Mouse (Mus musculus) embryonic fibroblast, embryonic 13.5 days (primary cell): ENCODE measurements at regions not wholly inside any gene's neighbourhood (a gene's known extent, or its start where the extent isn't known, plus 50 kb on each side); places are given as distances from the start of the nearest gene placed in this dataset.

Experiments used
- H3K27ac ChIP-seq: 2 replicates; pipeline ENCODE4 v1.5.1; 2012; ENCODE audit warnings: low read length, control low read depth, inconsistent platforms; ENCODE audit not compliant: insufficient read depth
- H3K4me1 ChIP-seq: 2 replicates; pipeline ENCODE4 v1.6.1; 2011; ENCODE audit warnings: low read length; ENCODE audit not compliant: control insufficient read depth, insufficient read depth
- H3K4me3 ChIP-seq: 2 replicates; pipeline ENCODE4 v1.5.1; 2011; ENCODE audit warnings: mild to moderate bottlenecking, control low read depth, low read length; ENCODE audit not compliant: insufficient read depth
- CTCF ChIP-seq: IDR thresholded peaks from 2 replicates; pipeline ENCODE4 v1.5.1; 2011; ENCODE audit warnings: mild to moderate bottlenecking, control low read depth, low read length, moderate library complexity, borderline replicate concordance; ENCODE audit not compliant: insufficient read depth
- POLR2A ChIP-seq: IDR thresholded peaks from 2 replicates; pipeline ENCODE4 v1.6.1; 2011; ENCODE audit warnings: low read depth, mild to moderate bottlenecking, control low read depth, low read length, moderate library complexity

- TF ChIP-seq CTCF, result no peak
- TF ChIP-seq POLR2A, result no peak
- no peak overlapping the region for H3K27ac ChIP-seq
- H3K4me3 ChIP-seq, result no peak overlapping the region
- H3K4me1 ChIP-seq, result no peaks in the 10 kb centered on the region
These were observed 242.7 kb downstream of the Rngtt start for GRCm38 (mm10) chr4:33552856-33553255.

DNA sequence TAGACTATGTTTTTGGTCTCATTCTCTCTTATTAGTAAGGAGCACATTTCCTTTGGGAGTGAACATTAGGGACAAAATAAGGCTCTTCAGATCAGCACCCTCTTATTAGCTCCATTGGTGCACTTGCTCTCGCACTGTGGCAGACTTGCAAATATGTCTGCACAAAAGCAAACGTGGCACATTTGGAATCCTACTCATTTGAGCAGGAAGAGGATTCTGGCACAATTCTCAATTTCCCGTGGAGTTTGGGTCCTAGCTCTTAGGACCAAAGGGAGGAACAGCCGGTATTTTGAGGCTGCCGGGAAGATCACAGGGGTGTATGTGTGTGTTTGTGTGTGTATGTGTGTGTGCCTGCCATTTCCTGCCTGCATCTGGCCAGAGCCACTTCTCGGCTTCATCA lies 244.5 kb downstream of the Rngtt start:
- Histone ChIP-seq H3K27ac (no peak overlapping the region), H3K4me1 (no peaks in the 10 kb centered on the region), H3K4me3 (no peak overlapping the region)
- TF ChIP-seq CTCF, result no peak
- TF ChIP-seq POLR2A, result no peak

GRCm38 (mm10) chr4:33555231-33555933 lies 245.3 kb downstream of the Rngtt start:
- no peak overlapping the region for H3K27ac ChIP-seq
- TF ChIP-seq POLR2A, result no peak
- no peak for TF ChIP-seq CTCF
- no peaks in the 10 kb centered on the region for H3K4me1 ChIP-seq
- no peak overlapping the region for H3K4me3 ChIP-seq

GRCm38 (mm10) chr4:33555966-33556365 lies 245.9 kb downstream of the Rngtt start:
- Histone ChIP-seq H3K27ac (no peak overlapping the region), H3K4me1 (no peaks in the 10 kb centered on the region), H3K4me3 (no peak overlapping the region)
- TF ChIP-seq POLR2A (no peak), CTCF (no peak)

- Histone ChIP-seq H3K4me3 (no peak overlapping the region), H3K4me1 (no peaks in the 10 kb centered on the region), H3K27ac (no peak overlapping the region)
- TF ChIP-seq POLR2A (no peak), CTCF (peak; percentile 17; the same call in 1 of the 2 replicates)
These were observed 246.8 kb downstream of the Rngtt start for GRCm38 (mm10) chr4:33556661-33557540.

- H3K4me1 ChIP-seq, result no peaks in the 10 kb centered on the region
- H3K4me3 ChIP-seq, result no peak overlapping the region
These were observed 260.2 kb downstream of the Rngtt start for GRCm38 (mm10) chr4:33570274-33570673.

DNA sequence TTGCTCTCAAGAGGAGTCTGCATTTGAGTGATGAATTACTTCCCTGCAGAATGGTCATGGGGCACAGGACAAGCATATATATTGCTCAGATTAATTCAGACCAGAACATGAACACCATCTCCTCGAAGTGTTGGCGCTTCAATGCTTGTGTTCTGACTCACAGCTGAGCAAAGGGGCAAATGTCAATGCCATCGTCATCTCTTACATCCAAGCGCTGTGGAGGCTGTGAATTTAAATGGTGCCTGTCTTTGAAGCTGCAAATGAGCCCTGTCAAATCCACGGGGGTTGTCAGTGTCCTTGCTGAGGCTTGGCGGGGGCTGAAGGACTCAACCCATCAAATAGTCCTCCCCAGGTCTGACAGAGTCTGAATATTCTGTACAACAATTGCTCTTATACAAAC lies 261.2 kb downstream of the Rngtt start:
- H3K4me1 ChIP-seq, result no peaks in the 10 kb centered on the region
- no peak overlapping the region for H3K27ac ChIP-seq
- TF ChIP-seq CTCF, result no peak
- no peak overlapping the region for H3K4me3 ChIP-seq

More at GRCm38 (mm10) chr4:33570274-33570673, 260.2 kb downstream of the Rngtt start:
- no peak overlapping the region for H3K27ac ChIP-seq
- no peak for TF ChIP-seq CTCF
- no peak for TF ChIP-seq POLR2A

- H3K4me3 ChIP-seq, result no peak overlapping the region
- H3K4me1 ChIP-seq, result no peaks in the 10 kb centered on the region
- TF ChIP-seq POLR2A (no peak), CTCF (no peak)
- H3K27ac ChIP-seq, result no peak overlapping the region
These were observed 267.5 kb downstream of the Rngtt start for GRCm38 (mm10) chr4:33577631-33578030.

DNA sequence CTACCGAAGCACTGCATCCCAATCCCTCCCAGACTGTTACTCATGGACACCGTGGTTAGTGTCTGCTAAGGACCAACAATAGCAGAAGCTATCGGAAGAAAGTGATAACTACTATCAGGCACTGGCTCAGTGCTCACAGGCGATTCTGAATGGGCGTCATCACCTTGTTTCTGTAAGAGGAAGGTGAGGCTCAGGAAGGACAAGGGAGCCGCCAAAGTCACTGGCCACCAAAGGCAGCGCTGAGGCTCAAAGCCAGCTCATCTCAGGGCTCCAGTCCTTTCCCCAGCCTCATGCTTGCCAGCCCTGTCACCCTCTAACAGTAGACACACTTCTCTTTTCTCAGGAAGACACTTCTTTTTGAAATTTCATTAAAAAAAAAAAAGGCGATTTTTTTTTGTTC lies 270.4 kb downstream of the Rngtt start:
- TF ChIP-seq POLR2A, result no peak
- H3K4me1 ChIP-seq, result no peaks in the 10 kb centered on the region
- no peak overlapping the region for H3K27ac ChIP-seq
- H3K4me3 ChIP-seq, result no peak overlapping the region

- no peak overlapping the region for H3K27ac ChIP-seq
- no peaks in the 10 kb centered on the region for H3K4me1 ChIP-seq
- no peak for TF ChIP-seq POLR2A
- TF ChIP-seq CTCF, result no peak
- H3K4me3 ChIP-seq, result no peak overlapping the region
These were observed 271.1 kb downstream of the Rngtt start for GRCm38 (mm10) chr4:33581180-33581591.
